Mouse (Mus musculus) c-Kit-positive CD71-negative TER-119-negative erythroid progenitor cells, embryonic 14.5 days (primary cell): Measurements from ENCODE around the gene Pus3.
A peak's percentile ranks its signal among the peaks of the same experiment; 100 is the strongest.
"Not testable (repeated sequence)": the region's sequence is repeated elsewhere in the genome, so short reads cannot be mapped to it uniquely, and the experiment has no call there.

Source experiments
- DNase-seq: peaks from one replicate; pipeline ENCODE4 v3.0.0-alpha.2; 2013; ENCODE audit warnings: low read depth

Gene Pus3

GRCm38 (mm10) chr9:35545704-35546103 lies 12.7 kb upstream of the Pus3 start:
- DNase-seq: no peak

- DNase-seq: peak; percentile 29
Measured at GRCm38 (mm10) chr9:35546745-35547144, 11.7 kb upstream of the Pus3 start.

GRCm38 (mm10) chr9:35548455-35548854 lies 9.9 kb upstream of the Pus3 start:
- DNase-seq: no peak

- no peak for DNase-seq
Measured at GRCm38 (mm10) chr9:35556494-35557102, 1.8 kb upstream of the Pus3 start.

GRCm38 (mm10) chr9:35559009-35559890 lies 855 bp downstream of the Pus3 start:
- peak; percentile 76 for DNase-seq

GRCm38 (mm10) chr9:35561076-35561475 lies 2.7 kb downstream of the Pus3 start:
- DNase-seq: no peak

GRCm38 (mm10) chr9:35561583-35561982 lies 3.2 kb downstream of the Pus3 start:
- DNase-seq: no peak

GRCm38 (mm10) chr9:35564536-35565240 lies 6.3 kb downstream of the Pus3 start:
- no peak for DNase-seq

- no peak for DNase-seq
Measured at GRCm38 (mm10) chr9:35567995-35568394, 9.6 kb downstream of the Pus3 start.

- peak; percentile 97 for DNase-seq
Measured at GRCm38 (mm10) chr9:35569571-35570534, 11.5 kb downstream of the Pus3 start, which contains the start of the genes Pate2 and Hyls1. Gene Pate2 (plus strand): TSS chr9:35570284. Gene Hyls1 (minus strand): TSS chr9:35570398.

- DNase-seq: no peak
Measured at GRCm38 (mm10) chr9:35570663-35571062, 12.3 kb downstream of the Pus3 start.

GRCm38 (mm10) chr9:35574416-35574815 lies 16.0 kb downstream of the Pus3 start:
- no peak for DNase-seq

GRCm38 (mm10) chr9:35587674-35588073 lies 29.3 kb downstream of the Pus3 start:
- DNase-seq: no peak

GRCm38 (mm10) chr9:35592903-35593302 lies 34.5 kb downstream of the Pus3 start:
- no peak for DNase-seq

- no peak for DNase-seq
Measured at GRCm38 (mm10) chr9:35607647-35608405, 49.4 kb downstream of the Pus3 start.

GRCm38 (mm10) chr9:35611841-35612240 lies 53.4 kb downstream of the Pus3 start, which contains the start of gene Pate4:
Gene Pate4 (minus strand): TSS chr9:35611941.
- DNase-seq: no peak

- no peak for DNase-seq
Measured at GRCm38 (mm10) chr9:35614005-35614404, 55.6 kb downstream of the Pus3 start.

GRCm38 (mm10) chr9:35616784-35617183 lies 58.4 kb downstream of the Pus3 start:
- not testable (repeated sequence) for DNase-seq
